Mouse (Mus musculus) C2C12 (cell line): ENCODE data around the gene Fam122b.

Experiments
- CTCF ChIP-seq: IDR thresholded peaks from one replicate; pipeline ENCODE4 v1.5.1; 2011; ENCODE audit not compliant: control insufficient read depth, insufficient read depth, insufficient read length
- MAX ChIP-seq: IDR thresholded peaks from one replicate; pipeline ENCODE4 v1.6.1; 2011; ENCODE audit warnings: mild to moderate bottlenecking, control low read depth

- TF ChIP-seq MAX (no peak), CTCF (no peak)
Observed at GRCm38 (mm10) chrX:53270063-53270432, 443 bp upstream of the Fam122b start.
